Mouse (Mus musculus): ENCODE measurements around the gene Gtf2ird1.

Gtf2ird1 gene

DNA sequence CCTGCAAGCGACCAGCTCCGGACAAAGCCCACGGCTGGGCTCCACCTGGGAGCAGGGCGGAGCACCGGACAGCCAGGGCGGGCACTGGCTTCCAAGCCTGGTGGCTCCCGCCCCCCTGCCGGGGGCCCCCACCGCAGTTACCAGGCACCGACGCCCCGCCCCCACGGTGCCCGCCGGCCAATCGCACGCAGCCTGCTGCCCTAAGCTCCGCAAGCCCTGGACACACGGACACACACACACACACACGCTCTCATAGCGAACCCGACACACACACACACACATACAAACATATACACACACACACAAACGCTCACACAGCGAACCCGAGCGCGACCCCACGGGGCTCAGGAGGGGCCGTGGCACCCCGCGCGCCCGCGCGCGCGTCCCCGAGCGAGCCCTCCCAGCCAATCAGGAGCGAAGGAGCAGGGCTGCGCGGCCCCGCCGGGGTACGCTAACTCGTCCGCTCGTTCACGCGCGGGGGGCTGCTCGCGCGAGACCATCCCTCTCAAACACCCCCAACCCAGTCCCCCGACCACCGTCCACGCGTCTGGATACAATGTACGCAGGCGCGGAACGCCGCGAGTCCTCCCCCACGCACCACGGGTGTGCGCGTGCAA lies 143.0 kb downstream of the Gtf2ird1 start:
- peak; percentile 97 for DNase-seq (ENCODE audit: low spot score)

DNA sequence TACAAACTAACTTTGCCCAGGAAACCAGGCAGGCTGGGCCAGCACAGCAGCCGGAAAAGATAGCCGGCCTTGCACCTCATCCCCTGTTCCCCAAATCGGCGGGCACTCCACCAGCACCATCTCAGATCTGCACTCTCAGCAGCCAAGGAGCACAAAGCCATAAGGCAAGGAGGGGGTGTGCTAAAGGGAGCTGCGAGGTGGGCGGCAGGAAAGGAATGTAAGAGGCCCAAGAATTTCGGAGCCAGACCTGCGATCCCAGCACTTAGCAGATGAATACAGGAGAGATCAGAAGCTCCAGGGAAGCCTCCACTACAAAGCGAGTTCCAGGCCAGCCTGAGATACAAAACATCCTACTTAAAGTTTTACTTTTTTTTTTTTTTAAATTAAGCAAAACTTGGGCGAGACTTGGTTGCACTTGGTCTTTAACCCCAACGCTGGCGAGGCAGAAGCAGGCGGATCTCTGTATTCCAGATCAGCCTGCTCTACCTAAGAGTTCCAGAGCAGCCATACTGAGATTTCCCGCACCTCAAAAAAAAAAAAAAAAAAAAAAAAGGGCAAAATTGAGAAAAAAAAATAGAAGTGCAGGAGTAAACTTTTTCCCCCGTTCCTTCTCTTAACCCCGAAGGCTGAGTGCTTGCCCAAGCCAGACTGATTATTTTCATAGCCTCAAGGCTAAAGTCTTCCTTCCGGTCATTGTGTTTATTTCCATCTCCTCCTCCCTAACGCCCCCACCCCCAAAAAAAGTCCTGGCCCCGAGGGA lies 143.6 kb downstream of the Gtf2ird1 start:
- DNase-seq (ENCODE audit: low spot score), result no peak

DNA sequence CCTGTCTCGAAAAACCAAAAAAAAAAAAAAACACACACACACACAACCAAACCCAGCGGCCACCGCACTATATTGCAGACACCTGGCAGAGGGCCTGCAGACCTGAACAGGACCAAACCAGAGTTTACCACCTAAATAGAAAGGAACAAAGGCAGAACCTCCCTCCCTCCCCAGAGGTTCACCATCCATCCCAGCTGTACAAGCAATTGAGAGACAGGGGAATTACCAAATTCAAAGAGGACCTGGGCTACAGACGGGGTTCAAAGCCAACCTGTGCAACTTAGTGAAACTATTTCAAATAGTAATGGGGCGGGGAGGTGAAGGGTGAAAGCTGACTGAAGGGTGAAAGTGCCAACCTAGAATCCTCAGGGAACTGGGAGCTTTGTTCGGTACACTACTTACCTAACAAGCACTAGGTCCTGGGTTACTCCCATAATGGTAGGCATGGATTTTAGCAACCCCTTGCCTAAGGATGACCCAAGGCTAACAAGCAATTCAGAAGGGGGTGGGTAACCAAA lies 144.6 kb downstream of the Gtf2ird1 start:
- no peak for DNase-seq (ENCODE audit: low spot score)

- no peak for DNase-seq (ENCODE audit: low spot score)
Observed at GRCm38 (mm10) chr5:134310201-134310600, 146.3 kb downstream of the Gtf2ird1 start.

DNA sequence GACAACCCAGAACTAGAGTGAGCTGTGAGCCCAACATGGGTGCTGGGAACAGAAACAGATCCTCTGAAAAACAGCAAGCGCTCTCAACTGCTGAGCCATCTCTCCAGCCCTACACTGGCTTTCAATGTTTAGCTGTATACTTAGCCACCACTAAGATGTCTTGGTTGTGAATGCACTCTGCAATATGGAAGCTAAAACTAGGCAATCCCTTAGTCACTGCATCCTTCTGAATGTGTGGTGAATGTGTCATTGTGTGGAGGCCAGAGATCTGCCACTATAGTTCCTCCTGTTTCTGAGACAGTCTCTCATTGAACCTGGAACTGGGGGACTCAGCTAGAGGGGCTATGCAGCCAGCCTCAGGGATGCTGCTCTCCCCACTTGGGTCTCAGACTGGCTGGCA lies 147.2 kb downstream of the Gtf2ird1 start:
- DNase-seq (ENCODE audit: low spot score), result no peak
